Mouse (Mus musculus) left cerebral cortex, postnatal 25 days (tissue): ENCODE measurements around the gene Il34. TPM values are rescaled to one million over a fixed set of nuclear protein-coding genes. Genes with fewer than 3 reads are reported as not detected.

Experiments
- DNase-seq, 2 experiments: peaks; one replicate each; pipeline ENCODE4 v3.0.0; 2022; ENCODE audit warnings: low spot score in 2 of 2, mixed read lengths in 1 of 2
- intact Hi-C: fragments of 180-260 bp; cut with DNase I; formaldehyde crosslinking; loops from one replicate; pipeline ENCODE4 v1.15.1; 2025
- total RNA-seq, 2 experiments: library from RNA; stranded (reverse); gene quantifications; 2 replicates each; pipeline ENCODE4 v1.2.3; 2021

Gene Il34
- total RNA-seq, 2 experiments from 2014 or later: 110 to 121 TPM

- intact Hi-C loops: loop anchor here (2.0 to 5.0 kb wide), 3 partner anchors 56 to 86 kb away; partner anchors contain the start of gene Il34
- DNase-seq: no peak
Observed at GRCm38 (mm10) chr8:110751490-110751889, 54.2 kb downstream of the Il34 start.

GRCm38 (mm10) chr8:110750269-110750668, 55.5 kb downstream of the Il34 start:
- DNase-seq: no peak
- intact Hi-C loops: loop anchor here (2.0 to 5.0 kb wide), 3 partner anchors 57 to 87 kb away; partner anchors contain the start of gene Il34

- peak; percentile 63 to 64 for DNase-seq
- intact Hi-C loops: loop anchor here (2.0 to 5.0 kb wide), 3 partner anchors 58 to 88 kb away; partner anchors contain the start of gene Il34
Observed at GRCm38 (mm10) chr8:110749500-110750170, 56.1 kb downstream of the Il34 start.

GRCm38 (mm10) chr8:110746661-110747060, 59.1 kb downstream of the Il34 start:
- no peak for DNase-seq
- intact Hi-C loops: no loop called here

DNA sequence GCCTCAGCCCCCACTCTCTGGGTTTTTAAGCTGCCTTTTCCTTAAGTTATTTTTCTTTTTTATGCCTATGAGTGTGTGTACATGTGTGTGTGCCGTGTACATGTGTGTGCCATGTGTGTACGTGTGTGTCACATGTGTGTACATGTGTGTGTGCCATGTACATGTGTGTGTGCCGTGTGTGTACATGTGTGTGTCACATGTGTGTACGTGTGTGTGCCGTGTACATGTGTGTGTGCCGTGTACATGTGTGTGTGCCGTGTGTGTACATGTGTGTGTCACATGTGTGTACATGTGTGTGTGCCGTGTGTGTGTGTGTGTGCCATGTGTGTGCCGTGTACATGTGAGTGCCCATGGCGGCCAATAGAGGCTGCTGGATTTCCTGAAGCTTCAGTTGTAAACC, 60.6 kb downstream of the Il34 start:
- no peak for DNase-seq
- intact Hi-C loops: no loop called here

- DNase-seq: no peak
- intact Hi-C loops: no loop called here
Observed at GRCm38 (mm10) chr8:110742452-110742818, 63.3 kb downstream of the Il34 start.

DNA sequence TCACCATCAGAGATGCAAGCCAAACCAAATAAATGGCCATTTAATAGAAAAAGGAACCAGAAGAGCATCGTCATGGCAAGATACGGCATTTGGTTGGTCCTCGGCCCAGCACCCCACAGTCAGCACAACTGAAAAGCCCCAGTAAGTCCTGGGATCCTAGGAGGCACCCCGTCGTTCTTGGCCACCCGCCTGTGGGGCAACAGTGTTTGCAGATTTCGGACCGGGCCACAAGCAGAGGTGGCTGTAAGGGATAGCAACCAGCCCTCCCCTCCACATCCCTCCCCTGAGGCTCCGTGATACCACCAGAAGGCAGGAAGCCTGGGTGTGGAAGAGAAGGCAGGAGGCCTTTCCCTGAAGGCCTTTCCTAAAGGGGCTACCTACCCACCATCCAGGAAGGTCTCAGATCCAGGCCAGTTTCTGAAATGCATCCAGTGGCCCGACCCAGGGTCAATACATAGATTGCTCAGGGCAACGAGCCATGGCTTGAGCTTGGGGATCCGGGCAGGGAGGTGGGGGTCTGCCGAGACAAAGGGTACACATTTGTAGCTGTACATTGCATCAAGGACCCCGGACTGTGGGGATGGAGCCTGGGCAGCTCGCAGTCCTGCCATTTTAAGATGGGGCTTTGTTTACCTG, 63.8 kb downstream of the Il34 start:
- intact Hi-C loops: no loop called here
- DNase-seq: no peak

- DNase-seq: no peak
- intact Hi-C loops: no loop called here
Observed at GRCm38 (mm10) chr8:110740629-110741175, 65.0 kb downstream of the Il34 start.

- intact Hi-C loops: no loop called here
- DNase-seq: no peak
Observed at GRCm38 (mm10) chr8:110738591-110739195, 67.0 kb downstream of the Il34 start.

- no peak for DNase-seq
- intact Hi-C loops: no loop called here
Observed at GRCm38 (mm10) chr8:110733036-110733435, 72.7 kb downstream of the Il34 start.

DNA sequence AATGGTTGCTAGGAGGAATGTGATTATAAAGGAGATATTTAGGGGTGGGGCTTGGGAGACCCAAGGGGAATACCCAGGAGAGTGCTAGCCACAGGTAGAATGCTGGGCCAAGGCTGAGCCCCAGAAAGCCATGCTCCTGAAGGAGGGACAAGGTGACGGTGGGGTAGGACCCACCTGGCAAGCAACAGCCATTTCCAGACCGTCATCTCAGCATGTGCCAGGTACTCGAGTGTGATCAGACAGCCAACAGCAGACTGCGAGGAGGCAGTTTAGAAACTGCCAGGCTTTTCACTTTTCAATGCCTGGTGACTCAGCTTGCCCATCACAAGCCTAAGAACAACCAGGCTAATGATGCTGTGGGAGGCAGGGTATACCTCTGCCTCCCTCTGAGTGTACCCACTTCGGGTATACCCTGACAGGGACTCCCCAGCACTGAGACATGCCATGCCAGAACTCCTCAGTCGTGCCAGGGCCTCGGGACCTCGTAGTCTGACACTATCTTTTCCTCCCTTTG, 74.3 kb downstream of the Il34 start:
- intact Hi-C loops: no loop called here
- DNase-seq: no peak

DNA sequence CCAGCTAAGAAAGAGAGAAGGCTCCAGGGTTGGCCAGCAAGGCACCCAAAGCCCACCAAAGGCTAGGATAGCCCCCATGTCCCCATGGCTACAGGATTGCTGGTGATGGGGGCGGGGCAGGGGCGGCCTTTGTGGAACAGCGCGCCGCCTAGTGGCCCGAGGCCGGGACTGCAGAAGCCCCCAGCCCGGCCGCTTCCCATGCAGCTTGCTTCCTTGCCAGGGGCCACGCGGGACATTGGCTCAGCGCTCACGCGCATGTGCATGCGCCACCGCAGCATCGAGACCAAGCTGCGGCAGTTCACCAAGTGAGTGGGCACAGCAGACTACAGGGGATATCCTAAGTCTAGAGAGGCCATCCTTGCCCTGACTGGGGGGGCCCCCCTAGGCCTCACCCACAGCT, 78.8 kb downstream of the Il34 start:
- DNase-seq: peak in 1 of 2 experiments; percentile 70
- intact Hi-C loops: loop anchor here (1.0 kb wide), 1 partner anchor 81 kb away; no protein-coding TSS in a partner anchor

- DNase-seq: peak; percentile 59 to 76
- intact Hi-C loops: no loop called here
Observed at GRCm38 (mm10) chr8:110725084-110725838, 80.5 kb downstream of the Il34 start.

DNA sequence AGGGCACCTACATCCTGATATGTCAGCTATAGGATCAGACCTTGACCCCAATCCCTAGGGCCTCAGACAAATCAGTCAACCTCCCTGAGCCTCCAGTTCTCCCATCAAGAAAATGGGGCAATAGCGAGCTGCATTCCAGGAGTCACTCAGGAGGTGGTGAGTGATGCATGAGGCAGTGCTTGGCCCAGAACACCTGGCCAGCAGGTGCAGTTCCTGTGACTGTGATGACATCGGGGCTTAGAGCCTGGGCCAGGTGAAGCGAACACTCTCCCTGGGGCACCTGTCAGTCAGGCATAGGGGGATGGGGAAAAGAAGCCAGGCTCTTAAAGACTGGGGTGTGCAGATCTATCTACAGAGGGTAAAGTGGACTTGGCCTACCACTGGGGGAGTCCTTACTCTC, 81.2 kb downstream of the Il34 start:
- DNase-seq: no peak
- intact Hi-C loops: no loop called here

GRCm38 (mm10) chr8:110722414-110723011, 83.2 kb downstream of the Il34 start:
- intact Hi-C loops: no loop called here
- DNase-seq: no peak

DNA sequence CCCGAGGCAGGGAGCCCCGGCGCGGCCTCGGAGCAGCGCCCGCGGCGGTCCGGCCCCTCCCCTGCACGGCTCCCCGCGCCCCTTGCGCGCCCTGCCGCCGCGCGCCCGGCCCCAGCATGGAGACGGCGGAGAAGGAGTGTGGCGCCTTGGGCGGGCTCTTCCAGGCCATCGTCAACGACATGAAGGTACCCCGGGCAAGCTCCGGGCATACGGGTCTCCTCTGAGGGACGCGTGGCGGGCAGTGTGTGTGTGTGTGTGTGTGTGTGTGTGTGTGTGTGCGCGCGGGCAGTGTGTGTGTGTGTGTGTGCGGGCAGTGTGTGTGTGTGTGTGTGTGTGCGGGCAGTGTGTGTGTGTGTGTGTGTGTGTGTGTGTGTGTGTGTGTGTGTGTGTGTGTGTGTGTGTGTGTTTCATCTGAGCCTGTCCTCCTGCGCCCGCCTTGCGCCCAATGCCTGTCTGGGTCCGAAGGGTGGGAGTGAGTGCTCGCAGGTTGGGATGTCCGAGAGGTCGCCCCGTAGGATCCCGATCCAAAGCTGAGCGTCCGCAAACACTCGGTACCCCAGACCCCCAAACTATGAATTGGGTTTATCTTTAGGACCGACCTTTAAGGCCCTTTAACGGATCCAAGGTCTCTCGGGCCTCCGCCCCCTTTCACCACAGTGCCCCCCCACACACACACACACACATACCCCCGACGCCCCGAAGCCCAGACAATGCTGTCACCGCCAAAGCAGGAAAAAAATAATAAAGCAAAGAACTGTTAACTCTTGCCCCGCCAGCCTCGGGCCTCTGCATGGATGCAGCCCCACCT, 83.9 kb downstream of the Il34 start:
- intact Hi-C loops: no loop called here
- no peak for DNase-seq

- intact Hi-C loops: no loop called here
- DNase-seq: peak; percentile 72 to 79
Observed at GRCm38 (mm10) chr8:110720685-110721598, 84.8 kb downstream of the Il34 start, which contains the start of gene Mtss1l. Gene Mtss1l (plus strand): TSS chr8:110721476.
